ENCODE assay signal across 12 mouse cellular contexts in the genomic region with DNA sequence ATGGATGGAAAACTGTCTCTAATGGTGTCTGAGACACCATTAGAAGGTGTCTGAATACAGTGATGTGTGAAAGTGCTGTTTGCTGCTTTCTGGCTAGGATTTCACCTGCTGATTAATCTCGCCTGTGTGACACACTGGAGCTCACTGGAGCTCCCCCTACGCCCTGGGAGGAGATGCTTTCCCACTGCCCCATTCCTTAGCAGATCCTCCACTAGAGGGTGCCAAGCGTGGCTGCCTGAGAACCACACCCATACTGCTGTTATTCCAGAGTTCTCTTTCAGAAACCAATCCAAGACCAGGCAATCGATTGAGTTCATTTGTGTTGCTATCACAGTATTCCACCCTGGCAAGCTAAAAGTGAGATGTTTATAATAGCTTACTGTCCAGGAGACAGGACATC.
A peak's percentile ranks its signal among the peaks of the same experiment; 100 is the strongest.
DNase-seq lines count a peak whose midpoint lies in the region; ATAC-seq and TF ChIP-seq lines count a peak whose summit lies in the region.
"Had no signal": no experiment of that assay in that cellular context is flagged by ENCODE, and none has a peak within 500 bp of the region (broad histone marks: within the 10 kb centered on the region; RNA-seq: fewer than 3 reads in every experiment).

No protein-coding gene starts in this region.

- no peaks in the 10 kb centered on the region for H3K27me3 ChIP-seq in embryonic facial prominence, embryonic 14.5 days (replicated peaks; ENCODE audit: control insufficient read depth, insufficient read depth, low read length)
- H3K27me3 ChIP-seq in intestine, embryonic 15.5 days (replicated peaks) = no peaks in the 10 kb centered on the region
- H3K27me3 ChIP-seq: embryonic facial prominence, embryonic 13.5 days; stomach, embryonic 15.5 days had no signal

- in situ Hi-C loops in ES-E14 (cut with MboI; ENCODE audit: low sequenced_read_pairs in 2 of 2, unreplicated experiment in 2 of 2) = no loop called here

- ATAC-seq in frontal cortex, adult (ENCODE audit: low TSS enrichment) = peak; percentile 62; the same call in 1 of the 2 replicates
- no peak for ATAC-seq in embryonic facial prominence, embryonic 14.5 days (ENCODE audit: low read depth)
- no peak for ATAC-seq in intestine, embryonic 15.5 days

- no peak overlapping the region for H3K27ac ChIP-seq in ES-E14 (ENCODE audit: insufficient read depth, low read depth, low read length, poor library complexity, severe bottlenecking)
- H3K27ac ChIP-seq in embryonic facial prominence, embryonic 14.5 days (replicated peaks; ENCODE audit: low read depth, low read length) = no peak overlapping the region
- H3K27ac ChIP-seq in intestine, embryonic 15.5 days = no peak overlapping the region
- H3K27ac ChIP-seq: embryonic facial prominence, embryonic 13.5 days; midbrain, embryonic 10.5 days; stomach, embryonic 15.5 days had no signal

- no peak overlapping the region for H3K4me3 ChIP-seq in ES-E14 (ENCODE audit: insufficient read depth in 1 of 2, low read depth in 1 of 2, low read length in 2 of 2, poor library complexity in 1 of 2, severe bottlenecking in 1 of 2)
- no peak overlapping the region for H3K4me3 ChIP-seq in embryonic facial prominence, embryonic 14.5 days (ENCODE audit: low read depth, low read length)
- H3K4me3 ChIP-seq in intestine, embryonic 15.5 days (replicated peaks) = no peak overlapping the region
- H3K4me3 ChIP-seq: embryonic facial prominence, embryonic 13.5 days; midbrain, embryonic 10.5 days; stomach, embryonic 15.5 days had no signal

- no peaks in the 10 kb centered on the region for H3K36me3 ChIP-seq in ES-E14 (ENCODE audit: control insufficient read depth, insufficient read depth, low read length, poor library complexity, severe bottlenecking)
- H3K36me3 ChIP-seq in embryonic facial prominence, embryonic 14.5 days (ENCODE audit: control insufficient read depth, insufficient read depth, low read length) = no peaks in the 10 kb centered on the region
- no peaks in the 10 kb centered on the region for H3K36me3 ChIP-seq in intestine, embryonic 15.5 days
- H3K36me3 ChIP-seq: embryonic facial prominence, embryonic 13.5 days; midbrain, embryonic 10.5 days; stomach, embryonic 15.5 days had no signal

- 34% methylated on average over 4 of the region's 4 CpGs for WGBS in embryonic facial prominence, embryonic 14.5 days
- 44% methylated on average over 4 of the region's 4 CpGs for WGBS in intestine, embryonic 15.5 days

- no peak overlapping the region for H3K9ac ChIP-seq in ES-E14 (ENCODE audit: insufficient read depth, low read depth, low read length, poor library complexity, severe bottlenecking)
- no peak overlapping the region for H3K9ac ChIP-seq in embryonic facial prominence, embryonic 14.5 days (ENCODE audit: low read depth, low read length)
- H3K9ac ChIP-seq in intestine, embryonic 15.5 days = no peak overlapping the region
- H3K9ac ChIP-seq: embryonic facial prominence, embryonic 13.5 days; stomach, embryonic 15.5 days had no signal

- no peaks in the 10 kb centered on the region for H3K4me1 ChIP-seq in ES-E14 (ENCODE audit: control insufficient read depth in 2 of 2, insufficient read depth in 2 of 2, low read length in 2 of 2, poor library complexity in 1 of 2)
- no peaks in the 10 kb centered on the region for H3K4me1 ChIP-seq in embryonic facial prominence, embryonic 14.5 days (ENCODE audit: control insufficient read depth, insufficient read depth, low read length)
- H3K4me1 ChIP-seq in intestine, embryonic 15.5 days (replicated peaks) = no peaks in the 10 kb centered on the region
- H3K4me1 ChIP-seq: embryonic facial prominence, embryonic 13.5 days; midbrain, embryonic 10.5 days; stomach, embryonic 15.5 days had no signal

- intact Hi-C loops in left cerebral cortex, postnatal 4 days (cut with DNase I) = no loop called here
- intact Hi-C loops in left cerebral cortex, postnatal 10 days (cut with DNase I) = no loop called here

- no peak overlapping the region for H3K4me2 ChIP-seq in embryonic facial prominence, embryonic 14.5 days (ENCODE audit: low read depth, low read length)
- H3K4me2 ChIP-seq in intestine, embryonic 15.5 days (replicated peaks) = no peak overlapping the region
- H3K4me2 ChIP-seq: embryonic facial prominence, embryonic 13.5 days; stomach, embryonic 15.5 days had no signal

- H3K9me3 ChIP-seq in ES-E14 (ENCODE audit: control insufficient read depth, insufficient read depth, low read depth, low read length) = no peaks in the 10 kb centered on the region
- no peaks in the 10 kb centered on the region for H3K9me3 ChIP-seq in embryonic facial prominence, embryonic 14.5 days (ENCODE audit: control insufficient read depth, low read length)
- no peaks in the 10 kb centered on the region for H3K9me3 ChIP-seq in intestine, embryonic 15.5 days
- H3K9me3 ChIP-seq: embryonic facial prominence, embryonic 13.5 days; midbrain, embryonic 10.5 days; stomach, embryonic 15.5 days had no signal

- no peak for DNase-seq in frontal cortex, postnatal 36 days (ENCODE audit: low spot score in 2 of 2)
- peak; percentile 31 for DNase-seq in left cerebral cortex, postnatal 4 days
- no peak for DNase-seq in left cerebral cortex, postnatal 10 days (ENCODE audit: extremely low spot score in 1 of 2, low spot score in 2 of 2)
- DNase-seq in ES-E14 (ENCODE audit: low read depth, low spot score) = peak; percentile 27
- peak; percentile 2 for DNase-seq in embryonic facial prominence, embryonic 14.5 days (ENCODE audit: low spot score)
- no peak for DNase-seq in adrenal gland, postnatal 25 days
- DNase-seq: liver had no signal

TF ChIP-seq in ES-E14, 5 proteins besides CTCF, POLR2A, EP300 and RAD21:
- no peak for TF ChIP-seq CHD2 (IDR thresholded peaks at IDR 0.05; ENCODE audit: low read depth, low read length)
- 0 out of 2 replicates have a peak, but pooled peaks have one; percentile 10 for TF ChIP-seq ZC3H11A (IDR thresholded peaks at IDR 0.05; ENCODE audit: borderline replicate concordance, low read depth, low read length)
- TF ChIP-seq HCFC1 (IDR thresholded peaks at IDR 0.05; ENCODE audit: borderline replicate concordance, insufficient read depth, low read length) = no peak

Comparison
In these comparisons a context has a peak if more than half of its experiments do, and no peak if none do; other contexts are left out.
1. DNase-seq: peak in left cerebral cortex, postnatal 4 days (single experiment), ES-E14 (single experiment) and embryonic facial prominence, embryonic 14.5 days (single experiment); none in frontal cortex, postnatal 36 days (0 of 2), left cerebral cortex, postnatal 10 days (0 of 2) and adrenal gland, postnatal 25 days (single experiment).